Mouse (Mus musculus): ENCODE data around the gene Sorl1. TPM values are rescaled to one million over a fixed set of nuclear protein-coding genes. Genes with fewer than 3 reads are reported as not detected.

Sorl1 gene
- 11.3 and 11.6 TPM in 2 replicates for polyA plus RNA-seq (2016; fragmentation: Nextera tagmentation; extraction: Ambion mirVana)

DNA sequence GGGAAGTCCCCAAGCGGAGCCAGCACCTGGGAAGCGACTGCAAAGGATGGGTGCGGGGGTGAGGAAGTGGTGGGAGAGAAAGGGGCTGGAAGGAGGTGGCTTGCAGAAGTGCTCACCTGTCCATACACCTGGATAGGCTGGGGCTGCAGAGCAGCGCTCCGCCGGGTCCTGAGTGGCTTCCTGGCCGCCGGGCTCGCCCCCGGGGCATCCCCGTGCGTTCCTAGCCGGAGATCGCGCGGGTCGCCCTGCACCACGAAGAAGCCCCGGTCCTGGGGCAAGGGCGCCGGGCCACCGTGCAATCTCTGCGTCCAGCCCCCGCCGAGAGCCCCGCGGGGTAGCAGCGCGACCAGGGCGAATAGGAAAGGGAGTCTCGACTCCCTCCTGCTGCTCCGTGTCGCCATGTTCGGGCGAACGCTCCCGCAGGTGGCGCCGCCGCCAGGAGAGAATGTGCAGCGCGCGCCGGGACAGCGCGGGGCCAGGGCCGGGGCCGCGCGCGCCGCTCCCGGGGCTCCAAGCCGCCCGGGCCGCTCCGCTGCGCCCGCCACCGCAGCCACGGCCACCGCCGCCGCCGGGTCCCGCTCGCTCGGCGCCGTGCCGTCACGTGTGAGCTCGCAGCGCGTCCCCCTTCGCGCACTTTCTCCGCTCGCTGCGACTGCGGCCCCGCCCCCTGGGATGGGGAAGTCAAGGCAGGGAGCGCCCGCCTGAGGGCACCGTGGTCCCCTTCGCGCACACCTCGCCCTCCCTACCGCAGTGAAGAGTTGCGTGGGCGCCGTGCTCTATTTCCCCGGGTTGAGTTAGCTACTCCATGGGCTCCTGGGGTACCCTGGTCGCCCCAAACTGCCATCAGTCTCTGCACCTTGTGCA is at the start of gene Sorl1:
Sorl1 (minus strand) TSS at position 585 of the 864 bp plus-strand sequence.
- Histone ChIP-seq H3K9ac (peak within 1 kb of the TSS; percentile 78), H3K27ac (0 out of 2 replicates have a peak within 1 kb of the TSS, but pooled peaks have one; percentile 8), H3K9me3 (no peaks in the 10 kb centered on the region), H3K4me1 (peaks cover 17% of the 10 kb centered on the region), H3K4me3 (peak within 1 kb of the TSS; percentile 86), H3K36me3 (no peaks in the 10 kb centered on the region), H3K4me2 (replicated peaks) (peak within 1 kb of the TSS; percentile 90), H3K27me3 (peaks cover 2% of the 10 kb centered on the region; the same call in 1 of the 2 replicates)
- WGBS = under 1% methylated on average over 92 of the region's 94 CpGs
- peak; percentile 84 for ATAC-seq (ENCODE audit: insufficient number of reproducible peaks, insufficient read depth, low FRiP score, low TSS enrichment)

DNA sequence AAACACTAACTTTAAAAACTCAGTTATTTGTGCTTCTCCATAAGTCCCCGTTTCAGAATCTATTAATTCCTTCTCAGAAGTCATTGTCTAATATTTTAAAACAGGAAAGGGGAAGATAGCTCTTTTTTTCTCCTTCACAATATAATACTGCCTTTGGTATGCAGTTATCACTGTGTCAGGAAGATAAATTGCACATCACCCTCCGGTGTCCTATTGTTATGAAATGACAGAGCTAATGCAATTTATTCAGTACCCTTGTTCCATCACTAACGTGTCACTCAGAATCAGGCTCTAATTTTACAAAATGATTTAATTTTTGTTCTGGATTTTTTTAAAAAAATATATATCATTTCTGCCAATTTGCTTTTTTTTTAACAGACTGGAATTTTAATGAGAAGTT is 49.7 kb upstream of the Sorl1 start:
- Histone ChIP-seq H3K9me3 (no peaks in the 10 kb centered on the region), H3K27ac (no peak overlapping the region), H3K36me3 (no peaks in the 10 kb centered on the region), H3K4me2 (replicated peaks) (no peak overlapping the region), H3K9ac (no peak overlapping the region), H3K4me3 (no peak overlapping the region), H3K27me3 (no peaks in the 10 kb centered on the region), H3K4me1 (no peaks in the 10 kb centered on the region)
- ATAC-seq (ENCODE audit: insufficient number of reproducible peaks, insufficient read depth, low FRiP score, low TSS enrichment) = no peak
- 83% methylated on average over 3 of the region's 3 CpGs for WGBS

DNA sequence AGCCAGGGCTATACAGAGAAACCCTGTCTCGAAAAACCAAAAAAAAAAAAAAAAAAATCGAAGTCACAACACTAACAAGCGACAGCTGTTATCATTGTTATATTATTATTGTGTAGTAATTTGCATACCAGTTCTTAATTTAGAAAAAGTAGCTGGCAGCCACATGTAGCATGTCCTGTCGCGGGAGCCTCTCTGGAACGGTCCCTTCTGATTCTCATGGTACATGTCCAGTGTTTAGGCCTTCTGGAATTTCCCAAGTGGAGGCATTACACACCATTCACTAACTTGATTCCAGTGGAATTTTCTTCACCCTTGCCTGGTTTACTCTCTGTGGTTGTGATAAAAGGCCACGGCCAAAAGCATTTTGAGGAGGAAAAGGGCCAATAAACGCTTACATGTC is 45.4 kb upstream of the Sorl1 start:
- H3K9ac ChIP-seq = no peak overlapping the region
- H3K27me3 ChIP-seq = no peaks in the 10 kb centered on the region
- no peaks in the 10 kb centered on the region for H3K9me3 ChIP-seq
- no peak for ATAC-seq (ENCODE audit: insufficient number of reproducible peaks, insufficient read depth, low FRiP score, low TSS enrichment)
- H3K4me2 ChIP-seq (replicated peaks) = no peak overlapping the region
- H3K36me3 ChIP-seq = no peaks in the 10 kb centered on the region
- WGBS = 85% methylated on average over 8 of the region's 8 CpGs
- no peak overlapping the region for H3K27ac ChIP-seq
- no peak overlapping the region for H3K4me3 ChIP-seq
- H3K4me1 ChIP-seq = no peaks in the 10 kb centered on the region

DNA sequence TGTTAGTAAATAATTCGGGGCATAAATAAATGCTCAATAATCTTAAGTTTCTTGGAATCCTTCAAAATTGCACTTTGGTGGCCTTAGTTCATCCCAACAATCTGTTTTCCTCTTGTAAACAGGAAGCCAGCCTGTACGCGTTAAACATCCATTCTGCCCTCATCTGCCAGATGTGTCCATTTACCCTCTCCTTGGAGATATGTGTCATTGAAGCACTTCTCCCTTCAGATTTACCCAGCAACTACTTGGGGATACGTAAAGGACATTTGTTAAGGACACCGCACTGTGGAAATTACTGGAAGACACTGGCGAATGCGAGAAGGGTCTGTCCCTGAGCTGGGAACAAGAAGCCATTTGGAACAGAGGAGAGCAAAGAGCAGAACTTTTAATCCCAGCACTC is 44.9 kb upstream of the Sorl1 start:
- no peak for ATAC-seq (ENCODE audit: insufficient number of reproducible peaks, insufficient read depth, low FRiP score, low TSS enrichment)
- WGBS = 91% methylated on average over 7 of the region's 7 CpGs

DNA sequence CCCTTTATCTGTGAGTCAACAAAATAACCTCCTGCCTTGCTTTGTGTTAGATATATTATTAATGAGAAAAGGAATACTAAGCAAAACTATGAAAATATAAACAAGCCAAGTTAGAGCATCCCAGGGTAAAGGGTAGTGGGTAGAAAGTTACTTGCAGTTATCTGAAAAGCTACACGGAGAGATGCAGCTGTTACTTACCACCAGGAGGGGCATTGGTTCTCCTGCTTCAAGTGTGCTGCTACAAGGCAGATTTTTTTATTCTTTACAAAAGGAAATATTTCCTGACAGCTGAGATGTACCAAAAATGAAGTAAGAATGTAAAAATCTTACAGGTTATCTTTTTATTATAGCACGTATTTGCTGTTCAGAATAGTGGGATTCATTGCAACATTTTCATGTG is 40.8 kb upstream of the Sorl1 start:
- Histone ChIP-seq H3K4me2 (replicated peaks) (no peak overlapping the region), H3K9me3 (no peaks in the 10 kb centered on the region), H3K27ac (no peak overlapping the region), H3K4me1 (no peaks in the 10 kb centered on the region), H3K9ac (no peak overlapping the region), H3K36me3 (no peaks in the 10 kb centered on the region), H3K27me3 (no peaks in the 10 kb centered on the region), H3K4me3 (no peak overlapping the region)
- no peak for ATAC-seq (ENCODE audit: insufficient number of reproducible peaks, insufficient read depth, low FRiP score, low TSS enrichment)
- 70% methylated on average over 2 of the region's 2 CpGs for WGBS

More for the DNA sequence above, 44.9 kb upstream of the Sorl1 start:
- H3K4me1 ChIP-seq = no peaks in the 10 kb centered on the region
- no peaks in the 10 kb centered on the region for H3K9me3 ChIP-seq
- no peak overlapping the region for H3K4me2 ChIP-seq (replicated peaks)
- no peaks in the 10 kb centered on the region for H3K27me3 ChIP-seq
- no peak overlapping the region for H3K4me3 ChIP-seq
- H3K27ac ChIP-seq = no peak overlapping the region
- H3K9ac ChIP-seq = no peak overlapping the region
- no peaks in the 10 kb centered on the region for H3K36me3 ChIP-seq

DNA sequence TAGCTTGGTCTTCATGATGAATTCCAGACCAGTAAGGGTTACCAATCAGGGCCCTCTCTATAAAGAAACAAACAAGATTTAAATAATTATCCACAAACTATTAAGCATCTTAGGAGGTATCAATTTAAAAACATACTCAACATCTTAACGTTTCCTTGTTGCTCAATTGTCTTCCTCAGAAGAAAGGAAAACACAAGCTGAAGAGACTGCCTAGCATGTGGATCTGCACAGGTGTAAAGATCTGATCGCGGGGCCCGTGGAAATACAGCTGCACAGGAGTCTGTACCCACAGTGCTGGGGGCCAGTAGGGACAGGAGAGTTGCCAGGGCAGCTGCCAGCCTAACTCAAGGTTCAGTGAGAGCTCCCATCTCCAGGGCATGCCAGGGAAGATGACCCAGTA is 38.9 kb upstream of the Sorl1 start:
- Histone ChIP-seq H3K9ac (no peak overlapping the region), H3K4me2 (replicated peaks) (no peak overlapping the region), H3K27me3 (no peaks in the 10 kb centered on the region), H3K9me3 (no peaks in the 10 kb centered on the region), H3K36me3 (no peaks in the 10 kb centered on the region), H3K4me3 (no peak overlapping the region), H3K4me1 (no peaks in the 10 kb centered on the region), H3K27ac (no peak overlapping the region)
- ATAC-seq (ENCODE audit: insufficient number of reproducible peaks, insufficient read depth, low FRiP score, low TSS enrichment) = no peak
- 89% methylated on average over 4 of the region's 4 CpGs for WGBS

DNA sequence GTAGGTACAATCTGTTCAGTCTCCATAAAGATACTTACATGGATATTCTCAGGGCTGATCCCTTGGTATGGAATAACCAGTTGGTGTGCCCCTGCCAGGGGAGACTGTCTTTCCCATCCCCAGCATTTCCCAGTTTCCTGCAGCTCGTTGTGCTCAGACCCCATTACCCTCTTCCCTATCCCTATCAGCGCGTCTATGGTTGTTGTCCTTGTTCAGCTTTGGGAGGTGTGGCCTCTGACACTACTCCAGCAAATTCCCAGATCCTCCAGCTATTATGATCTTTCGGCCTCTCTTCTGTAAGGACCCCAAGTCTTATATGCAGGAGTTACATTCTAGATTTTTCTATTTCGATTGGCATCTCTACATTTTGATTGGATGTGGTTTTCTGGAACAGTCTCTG is 35.3 kb upstream of the Sorl1 start:
- no peak for ATAC-seq (ENCODE audit: insufficient number of reproducible peaks, insufficient read depth, low FRiP score, low TSS enrichment)
- Histone ChIP-seq H3K4me3 (no peak overlapping the region), H3K4me1 (no peaks in the 10 kb centered on the region), H3K27me3 (no peaks in the 10 kb centered on the region), H3K36me3 (no peaks in the 10 kb centered on the region), H3K9ac (no peak overlapping the region), H3K9me3 (no peaks in the 10 kb centered on the region), H3K27ac (no peak overlapping the region), H3K4me2 (replicated peaks) (no peak overlapping the region)
- 67% methylated on average over 5 of the region's 5 CpGs for WGBS

DNA sequence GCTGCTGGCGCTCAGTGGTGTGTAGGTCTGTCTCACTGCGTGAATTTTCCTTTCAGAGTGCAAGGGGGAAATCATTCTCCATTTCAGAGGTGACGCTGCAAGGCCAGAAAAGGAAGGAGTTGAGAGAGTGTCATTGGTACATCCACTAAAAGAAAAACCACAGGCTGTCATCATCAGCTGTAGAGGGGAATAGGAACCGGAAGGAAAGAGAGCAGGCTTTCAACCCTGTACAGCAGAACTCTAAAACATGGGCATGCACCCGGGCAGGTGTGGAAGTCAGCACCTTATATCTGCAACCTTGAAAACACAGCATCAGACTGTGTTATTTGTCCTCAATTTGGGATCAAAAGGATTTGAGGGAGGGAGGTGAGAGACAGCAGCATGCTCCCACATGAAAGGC is 34.6 kb upstream of the Sorl1 start:
- Histone ChIP-seq H3K36me3 (no peaks in the 10 kb centered on the region), H3K4me1 (no peaks in the 10 kb centered on the region), H3K4me3 (no peak overlapping the region), H3K27me3 (no peaks in the 10 kb centered on the region), H3K9ac (no peak overlapping the region), H3K27ac (no peak overlapping the region), H3K9me3 (no peaks in the 10 kb centered on the region), H3K4me2 (replicated peaks) (no peak overlapping the region)
- 85% methylated on average over 5 of the region's 5 CpGs for WGBS
- no peak for ATAC-seq (ENCODE audit: insufficient number of reproducible peaks, insufficient read depth, low FRiP score, low TSS enrichment)

DNA sequence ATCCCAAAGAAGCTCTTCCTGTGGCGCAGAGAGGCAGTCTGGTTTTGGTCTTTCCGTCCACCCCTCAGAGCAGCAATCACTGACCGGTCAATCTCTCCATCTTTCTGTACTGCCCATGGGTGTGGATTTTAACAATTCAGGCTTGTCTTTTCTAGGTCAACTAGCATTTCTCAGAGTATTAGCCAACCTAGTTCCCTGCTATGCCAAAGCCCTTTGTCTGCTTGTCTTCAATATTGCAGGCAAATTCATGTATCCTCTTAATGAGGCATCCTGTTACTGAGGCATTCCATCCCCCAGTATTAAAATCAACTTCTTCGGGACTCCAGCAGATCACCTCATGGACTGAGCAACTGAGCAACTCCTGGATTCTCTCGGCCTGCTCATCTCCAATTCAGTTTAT is 33.9 kb upstream of the Sorl1 start:
- WGBS = 92% methylated on average over 5 of the region's 5 CpGs
- H3K27me3 ChIP-seq = no peaks in the 10 kb centered on the region
- no peak overlapping the region for H3K27ac ChIP-seq
- H3K4me3 ChIP-seq = no peak overlapping the region
- H3K9ac ChIP-seq = no peak overlapping the region
- H3K4me2 ChIP-seq (replicated peaks) = no peak overlapping the region
- H3K9me3 ChIP-seq = no peaks in the 10 kb centered on the region
- H3K4me1 ChIP-seq = no peaks in the 10 kb centered on the region
- no peak for ATAC-seq (ENCODE audit: insufficient number of reproducible peaks, insufficient read depth, low FRiP score, low TSS enrichment)
- no peaks in the 10 kb centered on the region for H3K36me3 ChIP-seq

DNA sequence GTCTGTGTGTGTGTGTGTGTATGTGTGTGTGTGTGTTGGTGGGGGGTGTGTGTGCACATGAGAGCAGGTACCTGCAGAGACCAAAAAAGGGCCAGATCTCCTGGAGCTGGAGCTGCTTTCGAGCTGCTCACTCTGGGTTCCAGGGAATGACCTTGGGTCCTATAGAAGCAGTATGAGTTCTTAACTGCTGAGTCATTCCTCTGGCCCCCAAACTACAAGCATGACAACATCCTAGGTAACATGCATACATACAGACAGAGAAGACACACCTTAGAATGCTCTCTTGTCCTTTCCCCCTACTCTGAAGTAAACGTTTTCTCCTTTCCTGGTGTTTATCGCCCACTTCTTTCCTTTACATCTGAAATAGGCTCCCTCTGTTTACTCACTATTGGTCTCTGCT is 32.5 kb upstream of the Sorl1 start:
- no peak overlapping the region for H3K27ac ChIP-seq
- H3K9ac ChIP-seq = no peak overlapping the region
- no peaks in the 10 kb centered on the region for H3K36me3 ChIP-seq
- ATAC-seq (ENCODE audit: insufficient number of reproducible peaks, insufficient read depth, low FRiP score, low TSS enrichment) = no peak
- H3K4me2 ChIP-seq (replicated peaks) = no peak overlapping the region
- H3K4me1 ChIP-seq = no peaks in the 10 kb centered on the region
- H3K4me3 ChIP-seq = no peak overlapping the region
- H3K9me3 ChIP-seq = no peaks in the 10 kb centered on the region
- 90% methylated on average over 3 of the region's 3 CpGs for WGBS
- no peaks in the 10 kb centered on the region for H3K27me3 ChIP-seq

DNA sequence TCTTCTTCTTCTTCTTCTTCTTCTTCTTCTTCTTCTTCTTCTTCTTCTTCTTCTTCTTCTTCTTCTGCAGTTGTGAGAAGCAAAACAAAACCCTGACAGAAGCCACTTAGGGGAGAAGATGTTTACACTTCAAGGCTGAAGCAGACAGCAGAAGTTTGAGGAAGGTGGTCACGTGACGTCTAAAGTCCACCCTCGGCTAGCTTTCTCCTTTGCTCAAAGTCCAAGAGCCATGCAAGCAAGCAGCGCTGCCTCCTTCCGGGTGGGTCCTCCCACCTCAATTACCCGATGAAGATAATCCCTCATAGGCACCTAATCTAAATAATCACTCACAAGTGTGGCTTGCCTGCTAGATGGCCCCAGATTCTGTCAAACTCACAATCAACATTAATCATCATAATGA is 30.6 kb upstream of the Sorl1 start:
- H3K4me3 ChIP-seq = no peak overlapping the region
- H3K27ac ChIP-seq = no peak overlapping the region
- no peak overlapping the region for H3K4me2 ChIP-seq (replicated peaks)
- no peaks in the 10 kb centered on the region for H3K9me3 ChIP-seq
- H3K36me3 ChIP-seq = no peaks in the 10 kb centered on the region
- ATAC-seq (ENCODE audit: insufficient number of reproducible peaks, insufficient read depth, low FRiP score, low TSS enrichment) = no peak
- no peaks in the 10 kb centered on the region for H3K27me3 ChIP-seq
- H3K9ac ChIP-seq = no peak overlapping the region
- no peaks in the 10 kb centered on the region for H3K4me1 ChIP-seq
- WGBS = 78% methylated on average over 6 of the region's 6 CpGs

DNA sequence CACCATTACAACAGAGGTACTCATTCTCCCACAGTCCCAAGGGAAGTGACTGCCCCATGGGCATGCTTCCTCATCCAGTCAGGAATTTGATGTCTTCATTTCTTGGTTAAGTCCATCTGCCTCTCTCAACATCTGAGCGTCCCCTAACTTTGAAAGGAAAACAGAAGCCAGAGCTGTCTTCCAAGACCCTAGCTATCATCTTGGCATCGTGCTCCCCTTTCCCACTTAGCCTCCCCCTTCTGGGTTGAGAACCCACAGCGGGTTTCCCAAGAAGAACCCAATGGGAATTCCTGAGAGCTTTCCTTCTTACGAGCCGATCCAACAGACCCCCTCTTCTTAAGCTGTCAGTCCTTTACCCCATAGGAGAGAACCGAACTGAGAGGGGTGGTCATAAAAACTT is 24.7 kb upstream of the Sorl1 start:
- ATAC-seq (ENCODE audit: insufficient number of reproducible peaks, insufficient read depth, low FRiP score, low TSS enrichment) = no peak

More for the DNA sequence above, 24.7 kb upstream of the Sorl1 start:
- Histone ChIP-seq H3K27ac (no peak overlapping the region), H3K4me2 (replicated peaks) (no peak overlapping the region), H3K27me3 (no peaks in the 10 kb centered on the region), H3K4me1 (no peaks in the 10 kb centered on the region), H3K9ac (no peak overlapping the region), H3K36me3 (no peaks in the 10 kb centered on the region), H3K9me3 (0 out of 2 replicates have a peak, but pooled peaks cover 5% of the 10 kb centered on the region), H3K4me3 (no peak overlapping the region)
- WGBS = 81% methylated on average over 6 of the region's 6 CpGs

All from embryonic facial prominence, embryonic 12.5 days (tissue).